Mouse (Mus musculus) T-helper 1 cell (primary cell): ENCODE measurements around the gene Srrd.

Experiments
- in situ Hi-C: fragments of 300-600 bp; cut with MboI, MseI; formaldehyde crosslinking; loops from one replicate; pipeline ENCODE4 v1.15.1; 2025; ENCODE audit warnings: high pct_unique_total_duplicates

The Srrd gene

GRCm38 (mm10) chr5:112342463-112343204, at the start of gene Srrd, which contains the start of gene Hps4:
Gene Srrd, minus strand, starts transcription at chr5:112343040.
Gene Hps4, plus strand, starts transcription at chr5:112343083.
- in situ Hi-C loops: loop anchor here (5.0 kb wide), 1 partner anchor 65 kb away; the partner anchor contains the start of gene Tpst2

DNA sequence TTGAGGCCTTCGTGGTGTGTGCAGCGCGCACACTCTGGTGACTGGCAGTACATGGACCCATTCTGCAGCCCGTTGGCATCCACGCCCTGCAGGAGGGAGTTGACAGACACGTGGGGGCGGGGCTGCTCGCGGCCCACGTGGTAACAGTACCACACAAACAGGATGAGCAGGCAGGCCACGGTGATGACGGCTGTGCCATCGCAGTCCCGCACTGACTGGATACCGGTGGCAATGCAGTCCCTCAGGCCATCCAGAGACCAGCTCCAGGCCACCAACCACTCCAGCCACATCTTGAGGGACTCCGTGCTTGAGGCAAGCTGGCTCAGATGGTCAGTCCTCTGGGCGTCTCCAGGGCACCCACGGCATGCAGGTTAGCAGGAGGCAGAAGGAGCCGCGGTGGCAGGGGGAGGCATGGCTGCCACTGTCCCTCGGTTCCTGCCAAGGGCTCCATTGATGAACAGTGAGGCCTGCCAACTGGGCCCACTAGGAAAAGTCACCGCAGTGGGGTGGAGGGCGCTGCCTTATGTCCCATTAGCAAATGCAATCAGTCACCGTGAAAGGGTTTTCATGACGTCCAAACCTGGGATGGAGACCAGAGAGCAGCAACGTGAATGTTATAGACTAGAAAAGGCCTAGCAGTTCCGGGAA, 49.0 kb upstream of the Srrd start:
- in situ Hi-C loops: no loop called here

GRCm38 (mm10) chr5:112391002-112391401, 48.2 kb upstream of the Srrd start:
- in situ Hi-C loops: no loop called here

DNA sequence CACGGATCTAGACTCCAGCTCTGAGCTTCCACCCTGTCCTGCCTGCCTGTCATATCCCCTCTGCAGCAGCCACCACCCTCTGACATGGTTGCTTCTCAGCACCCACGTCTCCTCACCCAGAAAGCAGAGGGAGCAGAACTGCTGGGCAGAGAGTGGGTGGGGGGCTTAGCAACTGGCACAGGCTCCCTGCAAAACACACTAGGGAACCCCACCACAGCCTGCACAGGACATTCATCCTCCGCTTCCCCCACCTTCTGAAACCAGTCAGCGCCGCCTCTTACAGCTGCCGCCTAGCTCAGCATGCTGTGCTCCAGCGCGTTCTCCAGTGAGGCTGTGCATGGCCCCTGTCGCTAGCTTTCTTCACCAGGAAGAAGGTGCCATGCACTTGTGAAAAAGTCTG, 46.5 kb upstream of the Srrd start:
- in situ Hi-C loops: no loop called here

GRCm38 (mm10) chr5:112385973-112386372, 43.1 kb upstream of the Srrd start:
- in situ Hi-C loops: no loop called here

GRCm38 (mm10) chr5:112384805-112385472, 42.1 kb upstream of the Srrd start:
- in situ Hi-C loops: no loop called here

DNA sequence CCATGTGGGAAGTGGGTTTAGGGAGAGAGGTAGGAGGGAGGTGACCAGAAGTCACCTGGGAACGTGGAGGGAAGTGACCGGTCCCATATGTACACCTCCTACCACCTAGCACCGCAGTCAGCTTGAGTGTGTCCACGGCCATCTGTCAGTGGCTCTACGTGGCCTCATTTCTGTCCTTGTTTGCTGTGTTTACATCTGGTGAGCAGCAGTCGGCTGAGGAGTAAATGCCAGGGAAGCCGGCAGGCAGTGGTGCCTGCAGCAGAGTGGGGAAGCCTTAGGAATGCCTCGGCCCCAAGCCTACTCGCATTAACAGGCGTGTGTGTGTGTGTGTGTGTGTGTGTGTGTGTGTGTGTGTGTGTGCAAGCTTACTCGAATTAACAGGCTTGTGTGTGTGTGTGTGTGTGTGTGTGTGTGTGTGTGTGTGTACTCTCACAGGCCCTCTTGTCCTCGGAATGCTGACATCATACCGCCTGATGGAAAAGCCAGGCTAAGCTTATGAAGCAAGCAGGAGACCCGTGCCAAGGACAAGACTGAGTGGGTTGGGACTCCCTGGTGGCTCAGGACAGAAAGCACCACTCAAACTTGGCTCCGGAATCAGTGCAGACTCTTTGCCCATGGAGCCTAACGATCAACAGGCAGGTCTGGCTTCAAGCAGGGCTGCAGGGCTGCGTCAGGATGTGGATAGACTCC, 39.9 kb upstream of the Srrd start:
- in situ Hi-C loops: no loop called here

GRCm38 (mm10) chr5:112382042-112382441, 39.2 kb upstream of the Srrd start:
- in situ Hi-C loops: no loop called here

DNA sequence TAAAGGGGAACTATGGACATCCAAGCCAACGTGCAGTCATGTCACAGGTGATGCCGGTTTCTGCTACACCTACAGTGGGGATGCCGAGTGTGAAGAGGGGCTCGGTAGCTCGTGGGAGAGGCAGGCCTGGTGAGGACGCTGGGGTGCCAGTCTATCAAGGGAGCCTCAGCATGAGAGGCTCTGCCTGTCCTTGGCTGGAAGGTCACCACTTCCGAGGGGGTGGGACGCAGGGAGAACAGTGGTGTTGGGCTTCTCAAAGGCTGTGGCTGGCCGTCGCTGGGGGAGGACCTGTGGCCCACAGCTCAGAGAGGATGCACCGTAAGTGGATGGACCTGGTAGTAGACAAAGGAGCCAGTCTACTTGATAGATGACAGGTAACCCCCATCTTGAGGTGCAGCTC, 38.3 kb upstream of the Srrd start:
- in situ Hi-C loops: no loop called here

GRCm38 (mm10) chr5:112378716-112379115, 35.9 kb upstream of the Srrd start:
- in situ Hi-C loops: no loop called here

DNA sequence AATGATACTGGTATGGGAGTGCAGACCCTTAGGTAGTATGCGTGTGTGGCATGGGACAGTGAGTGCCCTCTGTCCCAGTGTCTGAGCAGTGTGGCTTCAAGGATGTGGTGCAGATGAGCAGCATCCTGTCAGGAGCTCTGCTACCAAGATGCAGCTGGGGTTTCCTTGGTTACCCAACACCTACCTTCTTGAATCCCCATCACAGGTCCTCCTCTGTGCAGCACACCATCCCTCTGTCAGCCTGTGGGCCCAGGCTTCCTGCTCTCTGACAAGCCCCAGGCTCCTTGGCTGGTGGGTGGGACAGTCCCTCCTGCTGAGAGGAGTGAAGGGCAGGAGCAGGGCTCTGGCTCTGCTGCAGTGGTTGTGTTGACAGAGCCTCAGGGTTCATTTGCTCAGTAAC, 34.5 kb upstream of the Srrd start:
- in situ Hi-C loops: no loop called here

DNA sequence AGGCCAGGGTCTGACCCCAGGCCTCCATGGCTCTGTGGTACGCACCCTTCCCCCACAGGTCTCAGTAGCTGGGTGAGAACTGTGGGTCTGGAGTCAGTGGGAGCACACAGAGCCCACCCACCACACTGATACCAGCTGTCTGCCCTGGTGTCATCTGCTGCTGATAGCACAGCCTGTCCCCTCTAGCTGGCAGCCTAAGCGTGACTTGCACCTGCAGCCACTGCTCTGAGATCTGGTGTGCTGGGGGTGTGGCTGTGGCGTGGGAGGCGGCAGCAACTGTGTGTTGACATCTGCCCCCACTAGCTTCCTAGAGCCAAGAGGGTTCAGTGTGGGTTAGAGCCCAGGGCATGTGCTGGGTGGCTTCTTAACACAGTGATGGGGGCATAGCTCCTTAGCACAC, 33.3 kb upstream of the Srrd start:
- in situ Hi-C loops: no loop called here

- in situ Hi-C loops: no loop called here
Observed at GRCm38 (mm10) chr5:112371933-112372332, 29.1 kb upstream of the Srrd start.

- in situ Hi-C loops: no loop called here
Observed at GRCm38 (mm10) chr5:112370236-112370813, 27.5 kb upstream of the Srrd start.

- in situ Hi-C loops: no loop called here
Observed at GRCm38 (mm10) chr5:112369326-112369725, 26.5 kb upstream of the Srrd start.

- in situ Hi-C loops: no loop called here
Observed at GRCm38 (mm10) chr5:112368666-112369065, 25.8 kb upstream of the Srrd start.

- in situ Hi-C loops: no loop called here
Observed at GRCm38 (mm10) chr5:112367929-112368328, 25.1 kb upstream of the Srrd start.

DNA sequence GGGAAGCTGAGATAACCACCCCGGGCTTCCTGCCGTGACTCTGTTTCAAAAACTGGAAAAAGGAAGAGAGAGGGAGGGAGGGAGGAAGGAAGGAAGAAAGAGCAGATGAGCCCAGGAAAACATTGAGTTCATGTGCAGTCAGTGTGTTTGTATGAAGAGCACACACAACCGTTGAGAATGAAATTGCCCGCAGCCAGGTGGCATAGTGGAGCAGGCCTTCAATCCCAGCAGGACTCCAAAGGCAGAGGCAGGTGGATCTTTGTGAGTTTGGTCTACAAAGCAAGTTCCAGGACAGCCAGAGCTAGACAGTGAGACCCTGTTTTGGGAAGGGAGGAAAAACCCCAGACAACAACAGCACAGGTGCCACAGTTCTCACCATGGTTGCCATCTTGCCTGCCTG, 24.5 kb upstream of the Srrd start:
- in situ Hi-C loops: no loop called here

- in situ Hi-C loops: no loop called here
Observed at GRCm38 (mm10) chr5:112366879-112367278, 24.0 kb upstream of the Srrd start.

DNA sequence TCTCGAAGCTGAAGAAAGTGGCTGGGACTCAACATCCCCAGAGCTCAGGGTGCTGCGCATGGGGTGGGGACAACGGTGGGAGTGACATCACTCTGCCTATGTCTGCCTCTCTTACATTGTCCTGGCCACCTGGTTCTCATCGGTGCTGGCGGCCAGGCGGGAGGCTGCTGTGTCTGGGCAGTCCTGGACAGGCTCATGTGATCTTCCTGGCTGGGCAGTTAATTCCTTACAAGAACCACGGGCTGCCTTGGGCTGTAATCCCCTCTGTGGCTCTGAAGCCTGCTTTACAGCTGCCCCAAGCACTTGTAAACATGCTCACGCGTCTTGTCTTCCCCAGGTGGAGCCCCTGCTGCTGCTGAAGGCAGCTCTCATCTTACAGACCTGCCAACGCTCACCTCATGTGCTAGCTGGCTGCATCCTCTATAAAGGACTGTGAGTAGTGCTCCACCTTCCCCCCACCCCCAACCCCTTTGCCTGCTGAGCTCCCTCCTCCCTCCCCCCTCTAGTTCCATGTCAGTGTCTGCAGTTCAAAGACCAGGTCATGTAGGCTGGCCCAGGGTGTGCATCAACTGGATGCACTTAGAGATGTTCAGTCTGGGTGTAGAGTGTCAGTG, 21.5 kb upstream of the Srrd start:
- in situ Hi-C loops: no loop called here

DNA sequence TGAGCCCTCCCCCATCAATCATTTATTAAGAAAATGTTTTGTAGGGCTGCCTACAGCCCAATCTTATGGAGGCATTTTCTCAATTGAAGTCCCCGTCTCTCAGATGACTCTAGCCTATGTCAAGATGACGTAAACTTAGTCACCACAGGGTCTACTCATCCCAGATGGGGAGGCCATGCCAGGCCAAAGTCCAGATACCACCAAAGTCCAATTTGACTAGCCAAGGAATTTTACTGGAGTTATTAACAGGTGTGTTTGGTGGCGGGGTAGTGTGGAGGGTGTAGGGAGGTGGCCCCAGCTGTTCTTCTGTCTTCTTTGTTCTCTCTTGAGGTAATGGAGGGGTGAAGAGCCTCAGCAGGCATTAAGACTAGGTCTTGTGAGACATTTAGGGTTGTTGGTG, 17.2 kb upstream of the Srrd start:
- in situ Hi-C loops: no loop called here
